Mouse (Mus musculus) intestine, postnatal 0 days (tissue): ENCODE data around the gene Iqub. TPM values are rescaled to one million over a fixed set of nuclear protein-coding genes. Genes with fewer than 3 reads are reported as not detected.

ENCODE experiments used
- ATAC-seq: fragments of 200-750 bp; cut with Nextera tagmentation; 2 replicates; pipeline ENCODE4 v1.8.0; 2017; ENCODE audit warnings: mild to moderate bottlenecking, moderate TSS enrichment, moderate library complexity
- H3K27ac ChIP-seq: fragments of 300-500 bp; sonication (generic); 2 replicates; pipeline ENCODE4 v1.5.1; 2014; ENCODE audit warnings: mild to moderate bottlenecking, low read depth, low read length, moderate library complexity
- H3K27me3 ChIP-seq: fragments of 300-500 bp; sonication (generic); replicated peaks from 2 replicates; pipeline ENCODE4 v1.6.1; 2014; ENCODE audit warnings: low read length, mixed read lengths; ENCODE audit not compliant: control insufficient read depth, insufficient read depth
- H3K36me3 ChIP-seq: fragments of 300-500 bp; sonication (generic); 2 replicates; pipeline ENCODE4 v1.6.1; 2014; ENCODE audit warnings: mild to moderate bottlenecking, moderate library complexity; ENCODE audit not compliant: control insufficient read depth, insufficient read depth
- H3K4me1 ChIP-seq: fragments of 300-500 bp; sonication (generic); replicated peaks from 2 replicates; pipeline ENCODE4 v1.6.1; 2014; ENCODE audit warnings: antibody characterized with exemption, low read length, mixed read lengths; ENCODE audit not compliant: control insufficient read depth, insufficient read depth
- H3K4me2 ChIP-seq: fragments of 300-500 bp; sonication (generic); replicated peaks from 2 replicates; pipeline ENCODE4 v1.6.1; 2014; ENCODE audit warnings: low read depth, mild to moderate bottlenecking, moderate library complexity
- H3K4me3 ChIP-seq: fragments of 300-500 bp; sonication (generic); 2 replicates; pipeline ENCODE4 v1.5.1; 2014; ENCODE audit warnings: low read depth, low read length
- H3K9ac ChIP-seq: fragments of 300-500 bp; sonication (generic); 2 replicates; pipeline ENCODE4 v1.6.1; 2014; ENCODE audit warnings: mild to moderate bottlenecking, low read depth, low read length
- H3K9me3 ChIP-seq: fragments of 300-500 bp; sonication (generic); 2 replicates; pipeline ENCODE4 v1.6.1; 2016; ENCODE audit warnings: mixed run types; ENCODE audit not compliant: control insufficient read depth
- CTCF ChIP-seq: sonication (generic); IDR thresholded peaks from 2 replicates; pipeline ENCODE4 v1.5.1; 2016; ENCODE audit warnings: low read depth, mild to moderate bottlenecking, control low read depth, antibody characterized with exemption, moderate library complexity
- WGBS: fragments of 180-500 bp; shearing (Covaris S2); extraction: QIAGEN DNeasy Blood & Tissue Kit; methylation state at CpG from one replicate; pipeline ENCODE4 v1.1.7; 2014; 5-methylcytosine and 5-hydroxymethylcytosine counted together
- polyA plus RNA-seq: library from polyadenylated mRNA; unstranded; fragments of >200 nt; fragmentation: Nextera tagmentation; extraction: Ambion mirVana; gene quantifications from 2 replicates; pipeline ENCODE4 v1.2.1, GENCODE M21; 2015

Gene Iqub
- polyA plus RNA-seq, 1 experiment from 2014 or later: 0.05 TPM

DNA sequence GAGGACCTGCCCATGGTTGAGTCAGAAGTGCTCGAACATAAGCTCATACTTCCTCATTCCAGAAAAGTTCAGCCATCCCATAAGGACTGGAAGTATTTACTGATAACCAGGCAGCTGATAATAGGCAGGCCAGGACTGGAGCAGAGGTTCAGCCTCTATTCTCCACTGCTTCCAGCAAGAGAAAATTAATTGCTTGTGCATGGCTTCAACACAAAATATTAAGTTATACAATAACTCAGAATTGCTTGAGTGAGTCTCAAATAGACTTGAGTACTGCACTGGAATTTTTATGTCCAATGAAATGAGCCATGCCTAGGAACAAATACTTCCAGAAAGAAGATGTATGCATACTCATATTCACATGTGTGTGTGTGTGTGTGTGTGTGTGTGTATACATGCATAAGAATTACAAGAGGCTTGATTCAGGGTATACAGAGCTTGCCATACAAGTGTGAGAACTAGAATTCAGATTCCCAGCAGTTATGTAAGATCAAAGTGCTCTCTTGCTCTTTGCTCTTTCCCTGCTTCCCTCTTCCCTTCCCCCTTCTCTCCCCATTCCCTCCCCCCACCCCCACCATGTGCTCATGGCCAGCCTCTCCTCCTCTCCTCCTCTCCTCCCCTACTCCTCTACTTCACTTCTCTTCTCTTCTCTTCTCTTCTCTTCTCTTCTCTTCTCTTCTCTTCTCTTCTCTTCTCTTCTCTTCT, 32.0 kb upstream of the Iqub start:
- H3K27ac ChIP-seq: no peak overlapping the region
- peak; percentile 94 for ATAC-seq

DNA sequence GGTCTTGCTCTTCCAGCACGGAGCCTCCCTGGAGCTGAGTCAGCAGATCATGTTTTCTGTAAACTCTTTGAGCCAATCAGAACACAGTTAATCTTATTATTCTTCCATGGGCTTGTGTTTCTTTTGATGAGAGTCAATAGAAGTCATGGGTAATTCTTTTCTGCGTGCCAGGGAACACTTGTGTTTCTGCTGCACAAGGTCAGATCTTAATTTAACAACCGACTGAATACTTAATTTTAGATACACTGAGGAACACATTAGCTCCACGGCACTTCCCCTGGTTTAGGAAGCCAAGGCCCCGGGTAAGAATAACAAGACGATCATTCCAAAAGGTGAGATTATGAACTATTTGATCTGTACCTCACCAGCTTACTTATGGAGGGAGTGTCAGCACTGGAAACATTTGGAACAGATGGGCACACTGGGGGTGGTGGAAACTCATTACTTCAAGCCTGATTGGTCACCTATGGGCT, 28.3 kb upstream of the Iqub start:
- Histone ChIP-seq H3K27ac (no peak overlapping the region), H3K4me3 (no peak overlapping the region), H3K9me3 (no peaks in the 10 kb centered on the region), H3K9ac (no peak overlapping the region), H3K27me3 (no peaks in the 10 kb centered on the region), H3K4me2 (no peak overlapping the region), H3K4me1 (no peaks in the 10 kb centered on the region), H3K36me3 (no peaks in the 10 kb centered on the region)
- no peak for TF ChIP-seq CTCF
- no peak for ATAC-seq
- 74% methylated on average over 6 of the region's 6 CpGs for WGBS

More for the DNA sequence above, 32.0 kb upstream of the Iqub start:
- Histone ChIP-seq H3K4me3 (no peak overlapping the region), H3K4me2 (no peak overlapping the region), H3K36me3 (no peaks in the 10 kb centered on the region), H3K4me1 (no peaks in the 10 kb centered on the region), H3K27me3 (no peaks in the 10 kb centered on the region), H3K9me3 (no peaks in the 10 kb centered on the region), H3K9ac (no peak overlapping the region)
- no peak for TF ChIP-seq CTCF
- WGBS: 11% methylated on average over 1 of the region's 1 CpGs

DNA sequence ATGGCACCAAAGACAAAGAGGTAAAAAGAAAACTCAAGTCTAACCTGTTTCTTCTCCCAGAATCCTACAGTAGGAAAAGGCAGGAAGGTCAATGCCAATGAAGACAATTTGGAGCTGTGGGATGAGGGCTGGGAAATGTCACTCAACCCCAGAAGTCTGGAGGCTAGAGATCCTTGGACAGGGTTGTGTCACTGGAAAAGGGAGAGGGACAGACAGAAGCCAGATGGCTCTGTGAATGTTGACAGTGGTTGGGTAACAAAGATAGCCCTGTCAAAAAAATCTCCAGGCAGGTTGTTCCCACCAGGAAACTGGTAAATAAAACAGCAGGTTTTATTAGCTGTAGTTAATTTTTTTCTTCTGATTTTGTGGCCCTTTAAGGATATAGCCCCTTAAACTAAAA, 27.5 kb upstream of the Iqub start:
- no peak overlapping the region for H3K4me2 ChIP-seq
- no peak for ATAC-seq

GRCm38 (mm10) chr6:24540106-24540505, 25.2 kb upstream of the Iqub start:
- Histone ChIP-seq H3K4me2 (no peak overlapping the region), H3K4me3 (no peak overlapping the region), H3K36me3 (no peaks in the 10 kb centered on the region), H3K27me3 (no peaks in the 10 kb centered on the region), H3K4me1 (no peaks in the 10 kb centered on the region), H3K9me3 (no peaks in the 10 kb centered on the region), H3K27ac (no peak overlapping the region), H3K9ac (no peak overlapping the region)
- no peak for ATAC-seq
- 69% methylated on average over 4 of the region's 4 CpGs for WGBS
- TF ChIP-seq CTCF: no peak

More for the DNA sequence above, 27.5 kb upstream of the Iqub start:
- no peak overlapping the region for H3K4me3 ChIP-seq
- H3K27ac ChIP-seq: no peak overlapping the region
- no peak for TF ChIP-seq CTCF
- no peak overlapping the region for H3K9ac ChIP-seq
- H3K27me3 ChIP-seq: no peaks in the 10 kb centered on the region
- H3K4me1 ChIP-seq: no peaks in the 10 kb centered on the region
- no peaks in the 10 kb centered on the region for H3K9me3 ChIP-seq
- H3K36me3 ChIP-seq: no peaks in the 10 kb centered on the region

- Histone ChIP-seq H3K27me3 (no peaks in the 10 kb centered on the region), H3K36me3 (no peaks in the 10 kb centered on the region), H3K4me2 (no peak overlapping the region), H3K4me3 (no peak overlapping the region), H3K4me1 (no peaks in the 10 kb centered on the region), H3K9me3 (no peaks in the 10 kb centered on the region), H3K27ac (no peak overlapping the region), H3K9ac (no peak overlapping the region)
- TF ChIP-seq CTCF: no peak
- WGBS: 82% methylated on average over 3 of the region's 3 CpGs
- no peak for ATAC-seq
Observed at GRCm38 (mm10) chr6:24538435-24538834, 23.6 kb upstream of the Iqub start.

DNA sequence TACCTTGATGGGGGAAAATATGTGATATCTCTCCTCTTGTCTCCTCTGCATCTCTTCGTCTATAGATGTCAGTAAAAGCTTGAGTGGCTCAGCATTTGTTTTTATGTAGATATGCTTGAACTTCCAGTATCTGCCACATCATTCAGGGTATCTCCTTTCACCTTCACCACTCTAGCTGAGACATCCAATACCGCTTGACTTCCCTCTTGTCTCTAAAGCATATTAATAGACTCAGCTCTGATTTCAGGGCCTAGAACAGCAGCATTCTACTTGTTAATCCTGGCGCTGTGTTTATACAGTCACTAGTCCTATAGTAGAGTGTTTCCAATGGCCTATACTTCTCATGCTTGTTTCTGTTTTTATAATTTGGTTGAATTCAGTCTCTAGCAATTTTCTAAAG, 17.9 kb upstream of the Iqub start:
- Histone ChIP-seq H3K4me1 (no peaks in the 10 kb centered on the region), H3K27me3 (no peaks in the 10 kb centered on the region), H3K4me3 (no peak overlapping the region), H3K9ac (no peak overlapping the region), H3K4me2 (no peak overlapping the region), H3K36me3 (no peaks in the 10 kb centered on the region), H3K27ac (no peak overlapping the region), H3K9me3 (no peaks in the 10 kb centered on the region)
- 79% methylated on average over 3 of the region's 3 CpGs for WGBS
- TF ChIP-seq CTCF: no peak
- ATAC-seq: no peak
